Comparison of ENCODE assay signal across 10 mouse cellular contexts in genomic region chr12:82284617-82285016, GRCm38 (mm10).
DNase-seq lines count a peak whose midpoint lies in the region; ATAC-seq lines count a peak whose summit lies in the region.
"Had no signal": no experiment of that assay in that cellular context is flagged by ENCODE, and none has a peak within 500 bp of the region (broad histone marks: within the 10 kb centered on the region; RNA-seq: fewer than 3 reads in every experiment).

No protein-coding gene starts in this region.

- H3K4me3 ChIP-seq in liver, embryonic 16.5 days (ENCODE audit: low read depth, low read length) = no peak overlapping the region
- no peak overlapping the region for H3K4me3 ChIP-seq in liver, embryonic 12.5 days
- H3K4me3 ChIP-seq in midbrain, embryonic 11.5 days (ENCODE audit: low read depth, low read length) = no peak overlapping the region
- H3K4me3 ChIP-seq in heart, embryonic 10.5 days = no peak overlapping the region
- H3K4me3 ChIP-seq: hindbrain, embryonic 10.5 days had no signal

- H3K36me3 ChIP-seq in liver, embryonic 16.5 days (ENCODE audit: control insufficient read depth, insufficient read depth) = no peaks in the 10 kb centered on the region
- no peaks in the 10 kb centered on the region for H3K36me3 ChIP-seq in liver, embryonic 12.5 days
- no peaks in the 10 kb centered on the region for H3K36me3 ChIP-seq in midbrain, embryonic 11.5 days (ENCODE audit: control insufficient read depth, insufficient read depth, low read length)
- no peaks in the 10 kb centered on the region for H3K36me3 ChIP-seq in heart, embryonic 10.5 days
- H3K36me3 ChIP-seq: hindbrain, embryonic 10.5 days had no signal

- no peak overlapping the region for H3K9ac ChIP-seq in liver, embryonic 16.5 days (ENCODE audit: low read depth, low read length)
- H3K9ac ChIP-seq in liver, embryonic 12.5 days = no peak overlapping the region
- H3K9ac ChIP-seq in midbrain, embryonic 11.5 days (ENCODE audit: low read length) = no peak overlapping the region

- H3K4me1 ChIP-seq in liver, embryonic 16.5 days (ENCODE audit: control insufficient read depth, low read depth, low read length) = peaks cover 2% of the 10 kb centered on the region
- no peaks in the 10 kb centered on the region for H3K4me1 ChIP-seq in liver, embryonic 12.5 days
- no peaks in the 10 kb centered on the region for H3K4me1 ChIP-seq in midbrain, embryonic 11.5 days (ENCODE audit: control insufficient read depth, insufficient read depth, low read length)
- H3K4me1 ChIP-seq in heart, embryonic 10.5 days = peaks cover 28% of the 10 kb centered on the region

- no peaks in the 10 kb centered on the region for H3K9me3 ChIP-seq in liver, embryonic 16.5 days (replicated peaks; ENCODE audit: control insufficient read depth, low read length)
- H3K9me3 ChIP-seq in liver, embryonic 12.5 days (replicated peaks) = no peaks in the 10 kb centered on the region
- no peaks in the 10 kb centered on the region for H3K9me3 ChIP-seq in midbrain, embryonic 11.5 days (ENCODE audit: control insufficient read depth, low read length)
- no peaks in the 10 kb centered on the region for H3K9me3 ChIP-seq in heart, embryonic 10.5 days

- H3K27me3 ChIP-seq in liver, embryonic 16.5 days (ENCODE audit: control insufficient read depth, insufficient read depth, low read depth, low read length) = no peaks in the 10 kb centered on the region
- H3K27me3 ChIP-seq in liver, embryonic 12.5 days (replicated peaks) = no peaks in the 10 kb centered on the region
- no peaks in the 10 kb centered on the region for H3K27me3 ChIP-seq in midbrain, embryonic 11.5 days (ENCODE audit: control insufficient read depth, insufficient read depth, low read length)
- no peaks in the 10 kb centered on the region for H3K27me3 ChIP-seq in heart, embryonic 10.5 days (ENCODE audit: insufficient read depth, poor library complexity, severe bottlenecking)

- DNase-seq in thymus, postnatal 14 days = peak; percentile 74
- DNase-seq in midbrain, embryonic 11.5 days (ENCODE audit: low spot score, missing footprints) = no peak
- DNase-seq in heart, embryonic 10.5 days (ENCODE audit: low spot score) = no peak
- DNase-seq: cerebellum, adult 8-10 months had no signal

- ATAC-seq in liver, embryonic 16.5 days (ENCODE audit: low read depth) = 0 out of 2 replicates have a peak, but pooled peaks have one; percentile 11
- ATAC-seq in liver, embryonic 12.5 days = no peak
- ATAC-seq in activated CD4-positive, CD25-positive, alpha-beta regulatory T cell, adult 4 months = peak; percentile 89
- ATAC-seq in monocyte, adult 5-6 weeks (replicated peaks; ENCODE audit: insufficient number of reproducible peaks, low FRiP score, low TSS enrichment, poor library complexity, severe bottlenecking) = peak; percentile 31
- ATAC-seq in midbrain, embryonic 11.5 days (ENCODE audit: low FRiP score) = no peak
- no peak for ATAC-seq in erythroid progenitor cell, adult 5-6 weeks (replicated peaks; ENCODE audit: low FRiP score, poor library complexity, severe bottlenecking)

- 59% methylated on average over 5 of the region's 5 CpGs for WGBS in liver, embryonic 16.5 days (ENCODE audit: insufficient replicate concordance)
- 60% methylated on average over 5 of the region's 5 CpGs for WGBS in liver, embryonic 12.5 days (ENCODE audit: insufficient replicate concordance)
- WGBS in midbrain, embryonic 11.5 days = 91% methylated on average over 5 of the region's 5 CpGs
- WGBS in heart, embryonic 10.5 days = 84% methylated on average over 5 of the region's 5 CpGs

- no peak overlapping the region for H3K4me2 ChIP-seq in liver, embryonic 16.5 days (ENCODE audit: low read depth, low read length)
- no peak overlapping the region for H3K4me2 ChIP-seq in liver, embryonic 12.5 days
- no peak overlapping the region for H3K4me2 ChIP-seq in midbrain, embryonic 11.5 days

- no peak overlapping the region for H3K27ac ChIP-seq in liver, embryonic 16.5 days (ENCODE audit: low read length)
- no peak overlapping the region for H3K27ac ChIP-seq in liver, embryonic 12.5 days
- H3K27ac ChIP-seq in midbrain, embryonic 11.5 days (ENCODE audit: low read depth, low read length) = no peak overlapping the region
- no peak overlapping the region for H3K27ac ChIP-seq in heart, embryonic 10.5 days
- H3K27ac ChIP-seq: hindbrain, embryonic 10.5 days had no signal

Comparison
In these comparisons a context has a peak if more than half of its experiments do, and no peak if none do; other contexts are left out.
1. ATAC-seq: peak in liver, embryonic 16.5 days (single experiment), activated CD4-positive, CD25-positive, alpha-beta regulatory T cell, adult 4 months (single experiment) and monocyte, adult 5-6 weeks (single experiment); none in liver, embryonic 12.5 days (single experiment), midbrain, embryonic 11.5 days (single experiment) and erythroid progenitor cell, adult 5-6 weeks (single experiment).